Comparison of ENCODE assay signal across 25 mouse cellular contexts in the genomic region with DNA sequence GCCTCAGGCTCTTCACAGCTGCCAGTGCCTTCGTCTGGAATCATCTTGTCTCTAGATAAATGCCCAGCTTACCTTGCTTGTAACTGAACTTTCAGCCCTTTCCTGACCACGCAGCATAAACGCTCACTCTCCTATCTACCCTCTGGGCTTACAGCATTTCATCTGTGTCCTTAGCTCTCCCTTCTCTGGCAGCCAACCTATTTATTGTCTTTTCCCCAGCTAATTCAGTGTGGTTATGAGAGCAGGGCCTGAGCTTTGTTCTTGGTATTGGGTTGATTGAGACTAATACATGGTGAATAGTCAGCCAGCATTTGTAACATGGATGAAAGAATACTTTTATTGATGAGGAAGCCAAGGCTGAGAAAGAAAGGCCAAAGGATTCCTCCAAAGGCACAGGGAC.
DNase-seq lines count a peak whose midpoint lies in the region; ATAC-seq lines count a peak whose summit lies in the region.
"Had no signal": no experiment of that assay in that cellular context is flagged by ENCODE, and none has a peak within 500 bp of the region (broad histone marks: within the 10 kb centered on the region; RNA-seq: fewer than 3 reads in every experiment).

No protein-coding gene starts in this region.

- 52% methylated on average over 3 of the region's 3 CpGs for WGBS in heart, embryonic 10.5 days
- 60% methylated on average over 3 of the region's 3 CpGs for WGBS in heart, embryonic 12.5 days
- WGBS in intestine, embryonic 14.5 days, result 68% methylated on average over 3 of the region's 3 CpGs
- 71% methylated on average over 3 of the region's 3 CpGs for WGBS in intestine, embryonic 16.5 days

- peak; percentile 39 for DNase-seq in heart, embryonic 10.5 days (ENCODE audit: low spot score)
- DNase-seq in intestine, embryonic 14.5 days (ENCODE audit: low spot score), result peak; percentile 48
- peak; percentile 56 for DNase-seq in 3T3-L1 (ENCODE audit: low read depth, low spot score)
- DNase-seq in Muller cell, postnatal 12 days (ENCODE audit: inconsistent ontology term), result peak; percentile 85
- no peak for DNase-seq in lung, postnatal 14 days
- DNase-seq: adrenal gland, postnatal 10 days; cerebellum, adult 8-10 months; cerebellum, postnatal 25 days; kidney, adult 2 months; kidney, postnatal 4 days; liver, embryonic 13.5 days; lung, adult 2 months; lung, postnatal 10 days; right cerebral cortex, postnatal 25 days; spleen, adult 18-20 months; thymus, postnatal 14 days had no signal

- H3K4me3 ChIP-seq in heart, embryonic 10.5 days, result no peak overlapping the region
- H3K4me3 ChIP-seq in heart, embryonic 12.5 days, result no peak overlapping the region
- no peak overlapping the region for H3K4me3 ChIP-seq in intestine, embryonic 14.5 days (ENCODE audit: low read depth, low read length)
- no peak overlapping the region for H3K4me3 ChIP-seq in intestine, embryonic 16.5 days (ENCODE audit: low read length)
- H3K4me3 ChIP-seq: limb, embryonic 10.5 days; limb, embryonic 15.5 days; liver, embryonic 13.5 days; midbrain, embryonic 10.5 days had no signal

- peaks cover 5% of the 10 kb centered on the region for H3K4me1 ChIP-seq in heart, embryonic 10.5 days
- peaks cover 9% of the 10 kb centered on the region for H3K4me1 ChIP-seq in heart, embryonic 12.5 days (replicated peaks)
- no peaks in the 10 kb centered on the region for H3K4me1 ChIP-seq in intestine, embryonic 14.5 days (replicated peaks; ENCODE audit: control insufficient read depth, insufficient read depth, low read length)
- no peaks in the 10 kb centered on the region for H3K4me1 ChIP-seq in intestine, embryonic 16.5 days (ENCODE audit: control insufficient read depth, insufficient read depth, low read length)
- H3K4me1 ChIP-seq: liver, embryonic 13.5 days had no signal

- ATAC-seq in heart, embryonic 12.5 days (ENCODE audit: insufficient number of reproducible peaks, low FRiP score), result no peak
- no peak for ATAC-seq in intestine, embryonic 14.5 days (replicated peaks; ENCODE audit: low FRiP score, low TSS enrichment, low read depth)
- no peak for ATAC-seq in intestine, embryonic 16.5 days
- no peak for ATAC-seq in frontal cortex, adult (ENCODE audit: low TSS enrichment)
- ATAC-seq: forebrain, embryonic 16.5 days; inflammation-experienced regulatory T-cells, adult 6 months had no signal

- no peak overlapping the region for H3K4me2 ChIP-seq in heart, embryonic 12.5 days
- no peak overlapping the region for H3K4me2 ChIP-seq in intestine, embryonic 14.5 days (ENCODE audit: low read length)
- no peak overlapping the region for H3K4me2 ChIP-seq in intestine, embryonic 16.5 days (ENCODE audit: low read depth, low read length)
- H3K4me2 ChIP-seq: limb, embryonic 15.5 days; liver, embryonic 13.5 days had no signal

- H3K27me3 ChIP-seq in heart, embryonic 10.5 days (ENCODE audit: insufficient read depth, poor library complexity, severe bottlenecking), result no peaks in the 10 kb centered on the region
- no peaks in the 10 kb centered on the region for H3K27me3 ChIP-seq in heart, embryonic 12.5 days (replicated peaks)
- no peaks in the 10 kb centered on the region for H3K27me3 ChIP-seq in intestine, embryonic 14.5 days (replicated peaks; ENCODE audit: control insufficient read depth, insufficient read depth, low read length)
- H3K27me3 ChIP-seq in intestine, embryonic 16.5 days (replicated peaks; ENCODE audit: control insufficient read depth, insufficient read depth, low read length), result no peaks in the 10 kb centered on the region
- H3K27me3 ChIP-seq: limb, embryonic 15.5 days; liver, embryonic 13.5 days had no signal

- no peaks in the 10 kb centered on the region for H3K9me3 ChIP-seq in heart, embryonic 10.5 days
- no peaks in the 10 kb centered on the region for H3K9me3 ChIP-seq in heart, embryonic 12.5 days (replicated peaks)
- no peaks in the 10 kb centered on the region for H3K9me3 ChIP-seq in intestine, embryonic 14.5 days (ENCODE audit: control insufficient read depth, low read length)
- no peaks in the 10 kb centered on the region for H3K9me3 ChIP-seq in intestine, embryonic 16.5 days (ENCODE audit: control insufficient read depth, low read length)
- H3K9me3 ChIP-seq: limb, embryonic 10.5 days; limb, embryonic 15.5 days; liver, embryonic 13.5 days; midbrain, embryonic 10.5 days had no signal

- H3K36me3 ChIP-seq in heart, embryonic 10.5 days, result no peaks in the 10 kb centered on the region
- H3K36me3 ChIP-seq in heart, embryonic 12.5 days, result no peaks in the 10 kb centered on the region; the same call in 1 of the 2 replicates
- no peaks in the 10 kb centered on the region for H3K36me3 ChIP-seq in intestine, embryonic 14.5 days (ENCODE audit: control insufficient read depth, insufficient read depth, low read length)
- no peaks in the 10 kb centered on the region for H3K36me3 ChIP-seq in intestine, embryonic 16.5 days (ENCODE audit: control insufficient read depth, insufficient read depth, low read length)
- H3K36me3 ChIP-seq: limb, embryonic 10.5 days; limb, embryonic 15.5 days; liver, embryonic 13.5 days; midbrain, embryonic 10.5 days had no signal

- H3K27ac ChIP-seq in heart, embryonic 10.5 days, result no peak overlapping the region
- no peak overlapping the region for H3K27ac ChIP-seq in heart, embryonic 12.5 days (ENCODE audit: poor library complexity, severe bottlenecking)
- no peak overlapping the region for H3K27ac ChIP-seq in intestine, embryonic 14.5 days (ENCODE audit: low read depth)
- H3K27ac ChIP-seq in intestine, embryonic 16.5 days (ENCODE audit: low read length), result no peak overlapping the region
- H3K27ac ChIP-seq: kidney, postnatal 0 days; limb, embryonic 15.5 days; liver, embryonic 13.5 days; midbrain, embryonic 10.5 days had no signal

- no peak overlapping the region for H3K9ac ChIP-seq in heart, embryonic 12.5 days
- H3K9ac ChIP-seq in intestine, embryonic 14.5 days (ENCODE audit: low read length), result no peak overlapping the region
- no peak overlapping the region for H3K9ac ChIP-seq in intestine, embryonic 16.5 days (ENCODE audit: low read depth, low read length)
- H3K9ac ChIP-seq: limb, embryonic 15.5 days; liver, embryonic 13.5 days had no signal
